Mouse (Mus musculus) heart, postnatal 0 days (tissue): ENCODE measurements around the gene Hist1h2bb. TPM values are rescaled to one million over a fixed set of nuclear protein-coding genes. Genes with fewer than 3 reads are reported as not detected.
A peak's percentile ranks its signal among the peaks of the same experiment; 100 is the strongest.
"Not testable (repeated sequence)": the region's sequence is repeated elsewhere in the genome, so short reads cannot be mapped to it uniquely, and the experiment has no call there.

Experiments used
- ATAC-seq: fragments of 200-750 bp; cut with Nextera tagmentation; 2 replicates; pipeline ENCODE4 v1.8.0; 2017; ENCODE audit warnings: low read depth, moderate number of reproducible peaks, moderate library complexity; ENCODE audit not compliant: insufficient read depth
- DNase-seq: peaks from one replicate; pipeline ENCODE4 v3.0.0-alpha.2; 2016; ENCODE audit warnings: low spot score
- H3K27ac ChIP-seq: fragments of 300-500 bp; sonication (generic); 2 replicates; pipeline ENCODE4 v1.5.1; 2014; ENCODE audit warnings: low read depth, mild to moderate bottlenecking
- H3K27me3 ChIP-seq: fragments of 300-500 bp; sonication (generic); 2 replicates; pipeline ENCODE4 v1.6.1; 2014; ENCODE audit warnings: low read length, mixed read lengths; ENCODE audit not compliant: control insufficient read depth, insufficient read depth
- H3K36me3 ChIP-seq: fragments of 300-500 bp; sonication (generic); replicated peaks from 2 replicates; pipeline ENCODE4 v1.6.1; 2014; ENCODE audit warnings: low read length, mixed read lengths; ENCODE audit not compliant: control insufficient read depth, insufficient read depth
- H3K4me1 ChIP-seq: fragments of 300-500 bp; sonication (generic); 2 replicates; pipeline ENCODE4 v1.6.1; 2014; ENCODE audit warnings: antibody characterized with exemption; ENCODE audit not compliant: control insufficient read depth, insufficient read depth
- H3K4me2 ChIP-seq: fragments of 300-500 bp; sonication (generic); 2 replicates; pipeline ENCODE4 v1.6.1; 2014; ENCODE audit warnings: low read depth, mild to moderate bottlenecking, low read length, moderate library complexity
- H3K4me3 ChIP-seq: fragments of 300-500 bp; sonication (generic); 2 replicates; pipeline ENCODE4 v1.5.1; 2014; ENCODE audit warnings: low read depth, low read length
- H3K9ac ChIP-seq: fragments of 300-500 bp; sonication (generic); replicated peaks from 2 replicates; pipeline ENCODE4 v1.6.1; 2014; ENCODE audit warnings: low read depth, low read length, mixed read lengths
- H3K9me3 ChIP-seq: fragments of 300-500 bp; sonication (generic); replicated peaks from 2 replicates; pipeline ENCODE4 v1.6.1; 2016; ENCODE audit warnings: low read length; ENCODE audit not compliant: control insufficient read depth
- CTCF ChIP-seq: IDR thresholded peaks from 2 replicates; pipeline ENCODE4 v1.5.1; 2016; ENCODE audit warnings: antibody characterized with exemption, control low read depth, low read depth
- EP300 ChIP-seq: IDR thresholded peaks from 2 replicates; pipeline ENCODE4 v1.6.1; 2016; ENCODE audit warnings: antibody characterized with exemption, low read depth
- WGBS: fragments of 180-500 bp; shearing (Covaris S2); extraction: QIAGEN DNeasy Blood & Tissue Kit; methylation state at CpG from one replicate; pipeline ENCODE4 v1.1.7; 2014; 5-methylcytosine and 5-hydroxymethylcytosine counted together
- microRNA-seq: library from miRNA; unstranded; fragments of <30 nt; microRNA quantifications from one replicate; pipeline ENCODE4, GENCODE M21; 2016
- polyA plus RNA-seq: library from polyadenylated mRNA; unstranded; fragments of >200 nt; fragmentation: Nextera tagmentation; extraction: Ambion mirVana; gene quantifications from 2 replicates; pipeline ENCODE4 v1.2.1, GENCODE M21; 2015
- total RNA-seq: library from RNA; depleted of rRNA; stranded (reverse); fragments of >200 nt; gene quantifications from 2 replicates; pipeline ENCODE4 v1.2.3, GENCODE M21; 2014; ENCODE audit warnings: low replicate concordance; rRNA removed

Gene Hist1h2bb
- total and polyA plus RNA-seq, 2 experiments from 2014 or later = 0.78 to 1,547 TPM

GRCm38 (mm10) chr13:23768834-23769397, 22.4 kb downstream of the Hist1h2bb start:
- H3K9me3 ChIP-seq = no peaks in the 10 kb centered on the region
- 32% methylated on average over 5 of the region's 5 CpGs for WGBS
- H3K4me1 ChIP-seq = peaks cover 8% of the 10 kb centered on the region
- DNase-seq = no peak
- no peak for ATAC-seq
- H3K9ac ChIP-seq = no peak overlapping the region
- no peak overlapping the region for H3K4me3 ChIP-seq
- H3K27me3 ChIP-seq = no peaks in the 10 kb centered on the region
- no peak overlapping the region for H3K4me2 ChIP-seq
- no peak for TF ChIP-seq CTCF
- no peak for TF ChIP-seq EP300
- no peak overlapping the region for H3K27ac ChIP-seq
- H3K36me3 ChIP-seq = no peaks in the 10 kb centered on the region

GRCm38 (mm10) chr13:23769613-23770012, 23.1 kb downstream of the Hist1h2bb start, which contains the start of gene Trim38:
Trim38 (plus strand) TSS chr13:23769913.
- not testable (repeated sequence) for H3K9me3 ChIP-seq, DNase-seq, H3K4me1 ChIP-seq, H3K4me2 ChIP-seq, H3K27me3 ChIP-seq, ATAC-seq, H3K36me3 ChIP-seq, H3K9ac ChIP-seq, H3K27ac ChIP-seq, H3K4me3 ChIP-seq
- WGBS = 81% methylated on average over 2 of the region's 2 CpGs

DNA sequence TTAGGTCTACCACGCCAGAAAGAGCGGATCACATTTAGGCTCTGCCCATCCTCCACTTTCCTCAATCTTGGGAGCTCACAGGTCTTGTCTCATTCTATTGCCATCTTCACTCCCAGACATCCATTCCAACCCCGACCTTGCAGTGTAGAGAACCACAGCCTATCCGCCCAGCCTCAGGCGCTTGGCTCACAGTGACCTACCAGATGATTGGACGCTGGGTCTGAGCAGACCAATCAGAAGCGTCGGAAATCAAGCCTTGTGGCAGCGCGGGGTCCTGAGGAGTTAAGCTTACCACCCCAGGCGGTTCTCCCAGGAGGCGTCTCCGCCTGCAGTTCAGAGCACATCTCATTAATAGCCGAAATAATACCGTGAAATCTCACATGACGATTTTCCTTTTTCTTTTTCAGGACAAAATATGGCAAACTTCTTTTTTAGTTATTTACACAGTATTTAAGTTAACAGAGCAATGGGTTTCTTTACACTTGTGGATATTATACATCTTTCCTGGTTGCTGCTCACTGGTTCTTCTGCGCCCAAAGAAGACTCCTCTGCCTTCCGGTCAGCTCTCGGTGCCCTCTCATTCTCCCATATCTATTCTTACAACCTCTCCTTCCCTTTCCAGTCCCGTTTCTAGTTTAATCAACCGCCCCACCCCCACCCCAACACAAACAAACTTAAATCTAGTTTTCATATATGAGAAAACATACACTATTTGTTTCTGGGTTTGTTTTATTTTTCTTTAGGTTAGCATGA, 26.2 kb downstream of the Hist1h2bb start:
- Histone ChIP-seq H3K4me1 (no peaks in the 10 kb centered on the region), H3K27ac (no peak overlapping the region), H3K4me2 (peak overlapping the region; percentile 43), H3K4me3 (peak overlapping the region; percentile 6; the same call in 1 of the 2 replicates), H3K27me3 (no peaks in the 10 kb centered on the region), H3K36me3 (no peaks in the 10 kb centered on the region), H3K9ac (no peak overlapping the region), H3K9me3 (no peaks in the 10 kb centered on the region)
- TF ChIP-seq EP300 (no peak), CTCF (no peak)
- WGBS = 17% methylated on average over 21 of the region's 21 CpGs
- DNase-seq (no peak), ATAC-seq (peak; percentile 92)

- TF ChIP-seq EP300 = no peak
- no peak for TF ChIP-seq CTCF
- Histone ChIP-seq H3K4me2 (no peak overlapping the region), H3K27ac (no peak overlapping the region), H3K27me3 (no peaks in the 10 kb centered on the region), H3K4me1 (no peaks in the 10 kb centered on the region), H3K9me3 (no peaks in the 10 kb centered on the region), H3K9ac (no peak overlapping the region), H3K36me3 (no peaks in the 10 kb centered on the region), H3K4me3 (no peak overlapping the region)
- 86% methylated on average over 7 of the region's 7 CpGs for WGBS
- ATAC-seq = no peak
- DNase-seq = no peak
These were observed 31.8 kb downstream of the Hist1h2bb start for GRCm38 (mm10) chr13:23778339-23778738.

DNA sequence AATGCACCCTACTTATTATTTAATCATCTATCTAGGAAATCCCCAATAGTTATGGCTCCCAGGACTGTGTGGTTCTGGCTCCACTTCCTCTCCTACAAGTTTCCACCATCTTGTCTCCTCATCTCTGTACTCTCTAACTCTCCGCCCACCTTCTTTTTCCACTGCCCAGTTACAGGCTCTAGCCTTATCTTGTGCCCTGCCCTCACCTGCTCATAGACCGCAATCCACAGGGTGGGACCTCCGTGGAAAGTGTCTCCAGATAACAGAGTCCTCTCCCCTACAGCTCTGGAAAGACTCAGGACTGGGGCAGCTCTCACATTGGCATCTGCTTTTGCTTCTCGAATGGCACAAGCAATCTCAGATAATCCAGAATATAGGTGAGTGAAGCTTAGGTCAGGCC, 32.5 kb downstream of the Hist1h2bb start:
- ATAC-seq (no peak), DNase-seq (no peak)
- 54% methylated on average over 4 of the region's 4 CpGs for WGBS
- Histone ChIP-seq H3K4me3 (no peak overlapping the region), H3K9ac (no peak overlapping the region), H3K4me1 (no peaks in the 10 kb centered on the region), H3K9me3 (no peaks in the 10 kb centered on the region), H3K27ac (no peak overlapping the region), H3K36me3 (no peaks in the 10 kb centered on the region), H3K27me3 (no peaks in the 10 kb centered on the region), H3K4me2 (no peak overlapping the region)
- TF ChIP-seq CTCF = no peak

DNA sequence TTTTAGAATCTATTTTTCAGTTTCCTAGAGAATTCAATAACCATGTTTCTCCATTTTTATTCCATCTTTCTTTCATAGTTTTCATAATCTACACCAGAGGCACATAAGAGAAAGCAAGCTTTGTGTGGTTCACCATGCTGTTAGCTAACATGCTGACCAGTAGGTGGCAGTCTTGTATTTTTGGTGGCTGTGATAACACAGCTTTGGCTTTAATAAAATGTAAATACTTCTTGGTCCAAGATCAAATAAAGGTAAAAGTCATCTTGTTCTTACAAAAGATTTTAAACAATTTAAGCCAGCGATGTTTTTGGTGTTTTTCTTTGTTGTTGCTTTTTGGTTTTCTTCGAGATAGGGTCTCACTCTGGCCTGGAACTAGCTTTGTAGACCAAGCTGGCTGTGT, 46.0 kb downstream of the Hist1h2bb start:
- TF ChIP-seq EP300 (no peak), CTCF (peak; percentile 88)
- no peak overlapping the region for H3K27ac ChIP-seq
- no peaks in the 10 kb centered on the region for H3K27me3 ChIP-seq
- no peaks in the 10 kb centered on the region for H3K4me1 ChIP-seq
- H3K4me3 ChIP-seq = no peak overlapping the region
- WGBS = 40% methylated on average over 2 of the region's 2 CpGs
- ATAC-seq = no peak
- no peak overlapping the region for H3K4me2 ChIP-seq
- H3K9me3 ChIP-seq = no peaks in the 10 kb centered on the region
- peak; percentile 63 for DNase-seq
- no peak overlapping the region for H3K9ac ChIP-seq
- no peaks in the 10 kb centered on the region for H3K36me3 ChIP-seq

Small RNA genes within 50 kb of the gene (microRNA-seq; reads per million reads assigned to microRNA genes)
- not detected for gene Gm44314
- gene Gm44484 = not detected

Other genes with a start within 250 kb of the Hist1h2bb start
Only the 30 nearest of the 37 such genes appear.
- gene Hist1h1d, start 193.5 kb upstream of the Hist1h2bb start, total RNA-seq = 61.7 and 66.1 TPM in 2 replicates
- gene Hist1h1d, start 193.5 kb upstream of the Hist1h2bb start, polyA plus RNA-seq = 0.16 and 0.20 TPM in 2 replicates
- 625 and 977 TPM in 2 replicates for gene Hist1h3e, start 184.4 kb upstream of the Hist1h2bb start, total RNA-seq
- 0.70 and 0.97 TPM in 2 replicates for gene Hist1h3e, start 184.4 kb upstream of the Hist1h2bb start, polyA plus RNA-seq
- 171 and 312 TPM in 2 replicates for gene Hist1h2ae, start 175.5 kb upstream of the Hist1h2bb start, total RNA-seq
- 12.1 and 14.3 TPM in 2 replicates for gene Hist1h2ae, start 175.5 kb upstream of the Hist1h2bb start, polyA plus RNA-seq
- gene Hist1h2bg, start 175.3 kb upstream of the Hist1h2bb start, total RNA-seq = 1,110 and 1,666 TPM in 2 replicates
- gene Hist1h2bg, start 175.3 kb upstream of the Hist1h2bb start, polyA plus RNA-seq = 2.5 and 4.3 TPM in 2 replicates
- 603 and 951 TPM in 2 replicates for gene Hist1h2bf, start 172.5 kb upstream of the Hist1h2bb start, total RNA-seq
- 1.3 and 1.6 TPM in 2 replicates for gene Hist1h2bf, start 172.5 kb upstream of the Hist1h2bb start, polyA plus RNA-seq
- gene Hist1h2ad, start 172.4 kb upstream of the Hist1h2bb start, total RNA-seq = 568 and 769 TPM in 2 replicates
- 0.27 and 1.8 TPM in 2 replicates for gene Hist1h2ad, start 172.4 kb upstream of the Hist1h2bb start, polyA plus RNA-seq
- gene Hist1h3d, start 171.0 kb upstream of the Hist1h2bb start, total RNA-seq = 116 and 155 TPM in 2 replicates
- gene Hist1h3d, start 171.0 kb upstream of the Hist1h2bb start, polyA plus RNA-seq = 1.2 and 1.8 TPM in 2 replicates
- gene Hist1h4d, start 165.1 kb upstream of the Hist1h2bb start, total RNA-seq = 1,649 and 2,136 TPM in 2 replicates
- 18.8 and 21.2 TPM in 2 replicates for gene Hist1h4d, start 165.1 kb upstream of the Hist1h2bb start, polyA plus RNA-seq
- 253 and 309 TPM in 2 replicates for gene Hist1h2be, start 125.6 kb upstream of the Hist1h2bb start, total RNA-seq
- 0.82 and 1.2 TPM in 2 replicates for gene Hist1h2be, start 125.6 kb upstream of the Hist1h2bb start, polyA plus RNA-seq
- 271 and 391 TPM in 2 replicates for gene Hist1h1e, start 124.2 kb upstream of the Hist1h2bb start, total RNA-seq
- gene Hist1h1e, start 124.2 kb upstream of the Hist1h2bb start, polyA plus RNA-seq = 5.6 and 6.7 TPM in 2 replicates
- 62.8 and 88.1 TPM in 2 replicates for gene Hist1h2ac, start 62.8 kb upstream of the Hist1h2bb start, total RNA-seq
- gene Hist1h2ac, start 62.8 kb upstream of the Hist1h2bb start, polyA plus RNA-seq = 0.45 and 0.49 TPM in 2 replicates
- gene Hist1h2bc, start 62.5 kb upstream of the Hist1h2bb start, total RNA-seq = 253 and 309 TPM in 2 replicates
- gene Hist1h2bc, start 62.5 kb upstream of the Hist1h2bb start, polyA plus RNA-seq = 94.4 and 115 TPM in 2 replicates
- gene Hist1h1t, start 50.9 kb upstream of the Hist1h2bb start, total RNA-seq = 0.23 and 2.0 TPM in 2 replicates
- not detected in 2 replicates for gene Hist1h1t, start 50.9 kb upstream of the Hist1h2bb start, polyA plus RNA-seq
- gene Hist1h4c, start 48.3 kb upstream of the Hist1h2bb start, total RNA-seq = 1,145 and 1,607 TPM in 2 replicates
- 1.5 and 1.7 TPM in 2 replicates for gene Hist1h4c, start 48.3 kb upstream of the Hist1h2bb start, polyA plus RNA-seq
- gene Hfe, start 35.9 kb upstream of the Hist1h2bb start, total RNA-seq = 21.4 and 25.9 TPM in 2 replicates
- gene Hfe, start 35.9 kb upstream of the Hist1h2bb start, polyA plus RNA-seq = 18.0 and 22.3 TPM in 2 replicates
- gene Hist1h1c, start 7.9 kb upstream of the Hist1h2bb start, total RNA-seq = 770 and 1,043 TPM in 2 replicates
- 73.4 and 101 TPM in 2 replicates for gene Hist1h1c, start 7.9 kb upstream of the Hist1h2bb start, polyA plus RNA-seq
- 1,907 and 3,007 TPM in 2 replicates for gene Hist1h3c, start 1.1 kb upstream of the Hist1h2bb start, total RNA-seq
- gene Hist1h3c, start 1.1 kb upstream of the Hist1h2bb start, polyA plus RNA-seq = 1.2 and 1.3 TPM in 2 replicates
- 667 and 733 TPM in 2 replicates for gene Hist1h2ab, start 4.4 kb downstream of the Hist1h2bb start, total RNA-seq
- 5.6 and 7.6 TPM in 2 replicates for gene Hist1h2ab, start 4.4 kb downstream of the Hist1h2bb start, polyA plus RNA-seq
- gene Hist1h3b, start 5.5 kb downstream of the Hist1h2bb start, total RNA-seq = 800 and 1,239 TPM in 2 replicates
- gene Hist1h3b, start 5.5 kb downstream of the Hist1h2bb start, polyA plus RNA-seq = 3.2 and 3.3 TPM in 2 replicates
- gene Hist1h4b, start 10.3 kb downstream of the Hist1h2bb start, total RNA-seq = 252 and 267 TPM in 2 replicates
- gene Hist1h4b, start 10.3 kb downstream of the Hist1h2bb start, polyA plus RNA-seq = 0.46 and 0.60 TPM in 2 replicates
- 794 and 986 TPM in 2 replicates for gene Hist1h4a, start 14.5 kb downstream of the Hist1h2bb start, total RNA-seq
- gene Hist1h4a, start 14.5 kb downstream of the Hist1h2bb start, polyA plus RNA-seq = 0.49 and 0.82 TPM in 2 replicates
- gene Hist1h3a, start 15.7 kb downstream of the Hist1h2bb start, total RNA-seq = 1,794 and 2,478 TPM in 2 replicates
- 1.4 and 1.7 TPM in 2 replicates for gene Hist1h3a, start 15.7 kb downstream of the Hist1h2bb start, polyA plus RNA-seq
- gene Hist1h1a, start 16.9 kb downstream of the Hist1h2bb start, total RNA-seq = 261 and 272 TPM in 2 replicates
- 0.81 and 0.82 TPM in 2 replicates for gene Hist1h1a, start 16.9 kb downstream of the Hist1h2bb start, polyA plus RNA-seq
- gene Trim38, start 23.2 kb downstream of the Hist1h2bb start, total RNA-seq = not detected in 2 replicates
- gene Trim38, start 23.2 kb downstream of the Hist1h2bb start, polyA plus RNA-seq = 0.08 and 0.10 TPM in 2 replicates
- gene Slc17a2, start 60.3 kb downstream of the Hist1h2bb start, total RNA-seq = not detected in 2 replicates
- gene Slc17a2, start 60.3 kb downstream of the Hist1h2bb start, polyA plus RNA-seq = not detected in 2 replicates
- 0.08 TPM in 1 of 2 replicates, not detected in the other for gene Slc17a3, start 92.7 kb downstream of the Hist1h2bb start, total RNA-seq
- gene Slc17a3, start 92.7 kb downstream of the Hist1h2bb start, polyA plus RNA-seq = not detected in 2 replicates
- gene Slc17a1, start 121.0 kb downstream of the Hist1h2bb start, total RNA-seq = not detected in 2 replicates
- not detected in 2 replicates for gene Slc17a1, start 121.0 kb downstream of the Hist1h2bb start, polyA plus RNA-seq
- not detected in 2 replicates for gene Slc17a4, start 168.3 kb downstream of the Hist1h2bb start, total RNA-seq
- not detected in 2 replicates for gene Slc17a4, start 168.3 kb downstream of the Hist1h2bb start, polyA plus RNA-seq
- gene Hist1h2ba, start 187.4 kb downstream of the Hist1h2bb start, total RNA-seq = not detected in 2 replicates
- not detected in 2 replicates for gene Hist1h2ba, start 187.4 kb downstream of the Hist1h2bb start, polyA plus RNA-seq
- gene Hist1h2aa, start 187.7 kb downstream of the Hist1h2bb start, total RNA-seq = not detected in 2 replicates
- not detected in 2 replicates for gene Hist1h2aa, start 187.7 kb downstream of the Hist1h2bb start, polyA plus RNA-seq